Mouse (Mus musculus) thymus, adult 2 months (tissue): ENCODE measurements around the gene Olfr18. TPM values are rescaled to one million over a fixed set of nuclear protein-coding genes. Genes with fewer than 3 reads are reported as not detected.
"Not testable (repeated sequence)": the region's sequence is repeated elsewhere in the genome, so short reads cannot be mapped to it uniquely, and the experiment has no call there.

Experiments used
- DNase-seq: peaks from one replicate; pipeline ENCODE4 v3.0.0; 2021
- H3K27ac ChIP-seq: fragments of 200-500 bp; 2 replicates; pipeline ENCODE4 v1.5.1; 2012; ENCODE audit warnings: low read length, control low read depth; ENCODE audit not compliant: control insufficient read depth, insufficient read depth
- H3K27me3 ChIP-seq: fragments of 200-500 bp; 2 replicates; pipeline ENCODE4 v1.6.1; 2012; ENCODE audit warnings: mild to moderate bottlenecking, low read length, moderate library complexity, mixed read lengths; ENCODE audit not compliant: control insufficient read depth, insufficient read depth
- H3K36me3 ChIP-seq: fragments of 200-500 bp; 2 replicates; pipeline ENCODE4 v1.6.1; 2012; ENCODE audit warnings: mild to moderate bottlenecking, low read length, moderate library complexity; ENCODE audit not compliant: control insufficient read depth, insufficient read depth
- H3K4me1 ChIP-seq: fragments of 200-500 bp; replicated peaks from 2 replicates; pipeline ENCODE4 v1.6.1; 2012; ENCODE audit warnings: low read length; ENCODE audit not compliant: control insufficient read depth, insufficient read depth
- H3K4me3 ChIP-seq: fragments of 200-500 bp; 2 replicates; pipeline ENCODE4 v1.5.1; 2012; ENCODE audit warnings: mild to moderate bottlenecking, low read length, control low read depth, moderate library complexity; ENCODE audit not compliant: control insufficient read depth, insufficient read depth
- CTCF ChIP-seq: fragments of 200-500 bp; IDR thresholded peaks from 2 replicates; pipeline ENCODE4 v1.5.1; 2012; ENCODE audit warnings: mild to moderate bottlenecking, control low read depth, low read length, moderate library complexity, borderline replicate concordance; ENCODE audit not compliant: control insufficient read depth, poor library complexity, insufficient read depth; ENCODE audit errors: extremely low read depth
- POLR2A ChIP-seq: fragments of 200-500 bp; IDR thresholded peaks from 2 replicates; pipeline ENCODE4 v1.6.1; 2012; ENCODE audit warnings: mild to moderate bottlenecking, low read length, control low read depth, moderate library complexity; ENCODE audit not compliant: control insufficient read depth, poor library complexity, insufficient read depth; ENCODE audit errors: extremely low read depth
- WGBS: fragments of 180-500 bp; shearing (Covaris S2); methylation state at CpG from one replicate; pipeline ENCODE4 v1.1.7; 2018; 5-methylcytosine and 5-hydroxymethylcytosine counted together
- polyA plus RNA-seq: library from polyadenylated mRNA; depleted of rRNA; stranded (reverse); fragments of >200 nt; gene quantifications from 2 replicates; pipeline ENCODE4 v1.2.3, GENCODE M21; 2012; rRNA removed

Gene Olfr18
- polyA plus RNA-seq, 1 experiment: not detected

DNA sequence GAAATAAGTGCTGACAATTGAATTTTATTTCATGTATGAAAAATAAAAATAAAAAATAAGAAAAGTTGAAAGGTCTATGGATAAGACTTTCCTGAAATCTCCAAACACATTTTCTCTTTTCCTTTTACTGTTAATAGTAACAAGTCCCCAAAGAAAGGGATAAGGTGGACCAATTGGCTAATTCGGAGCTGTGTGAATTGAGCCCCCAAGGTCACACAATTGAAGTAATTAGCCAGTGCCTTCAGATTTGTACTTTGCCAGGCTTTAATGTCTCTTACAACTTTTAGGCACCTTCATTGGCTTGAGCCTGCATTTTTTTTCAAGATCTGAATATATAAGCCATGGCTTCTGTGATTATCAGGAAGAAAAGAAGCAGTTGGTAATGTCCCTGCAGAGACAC, 37.7 kb downstream of the Olfr18 start, which contains the start of gene Olfr873:
Gene Olfr873, plus strand, starts transcription at position 301 of the 400 bp plus-strand sequence.
- 89% methylated on average over 1 of the region's 1 CpGs for WGBS
- Histone ChIP-seq H3K27me3 (no peaks in the 10 kb centered on the region), H3K27ac (no peak within 1 kb of the TSS), H3K4me1 (no peaks in the 10 kb centered on the region), H3K4me3 (no peak within 1 kb of the TSS), H3K36me3 (no peaks in the 10 kb centered on the region)
- TF ChIP-seq POLR2A (no peak), CTCF (no peak)
- no peak for DNase-seq

DNA sequence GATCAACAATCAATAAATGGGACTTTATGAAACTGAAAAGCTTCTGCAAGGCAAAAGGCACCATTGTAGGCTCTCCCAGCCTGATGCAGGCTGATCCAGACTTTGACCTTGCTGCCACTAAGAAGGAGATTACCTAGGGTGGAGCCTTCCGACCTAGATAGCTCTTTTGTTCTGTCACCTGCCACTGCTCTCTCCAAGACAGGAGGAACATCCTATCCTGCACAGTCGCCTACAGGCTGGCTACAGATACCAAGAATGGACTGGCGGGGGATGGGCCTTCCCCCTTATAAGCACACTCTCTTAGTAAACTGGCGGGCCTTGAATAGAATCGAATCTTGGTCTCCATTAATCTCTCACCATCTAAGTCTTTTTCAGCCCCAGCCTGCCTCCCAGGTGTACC, 40.3 kb downstream of the Olfr18 start:
- not testable (repeated sequence) for H3K36me3 ChIP-seq, DNase-seq, H3K27me3 ChIP-seq, H3K27ac ChIP-seq, H3K4me1 ChIP-seq, H3K4me3 ChIP-seq
- whole genome bisulfite sequencing: 91% methylated on average over 5 of the region's 5 CpGs

DNA sequence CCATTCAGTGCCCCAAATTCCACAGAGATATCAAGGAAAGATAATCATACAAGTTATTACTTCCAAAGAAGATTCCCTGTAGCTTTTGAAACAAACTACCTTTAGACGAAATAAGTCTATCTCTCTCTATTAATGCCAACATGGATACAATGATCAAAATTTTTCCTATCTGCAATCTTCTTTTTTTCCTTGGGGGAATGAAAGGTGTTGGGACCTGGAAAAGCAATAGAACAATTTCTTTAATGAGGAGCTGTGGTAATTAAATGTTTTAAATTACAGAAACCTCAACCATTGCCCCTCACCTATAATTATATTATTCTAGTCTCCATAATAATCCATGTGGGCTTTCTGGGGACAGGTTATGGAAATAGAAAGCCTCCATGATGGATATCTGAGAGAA, 53.8 kb downstream of the Olfr18 start, which contains the start of gene Olfr39:
Gene Olfr39, plus strand, starts transcription at position 301 of the 400 bp plus-strand sequence.
- Histone ChIP-seq H3K4me3 (no peak within 1 kb of the TSS), H3K27ac (no peak within 1 kb of the TSS), H3K36me3 (no peaks in the 10 kb centered on the region), H3K4me1 (no peaks in the 10 kb centered on the region), H3K27me3 (no peaks in the 10 kb centered on the region)
- TF ChIP-seq CTCF: no peak
- TF ChIP-seq POLR2A: no peak
- 93% methylated on average over 1 of the region's 1 CpGs for WGBS
- DNase-seq: no peak

Other genes starting within 250 kb of the Olfr18 start
- not detected in 2 replicates for gene Olfr868, start 237.5 kb downstream of the Olfr18 start, polyA plus RNA-seq
- gene Olfr869, start 207.1 kb downstream of the Olfr18 start, polyA plus RNA-seq: not detected in 2 replicates
- not detected in 2 replicates for gene Olfr870, start 162.0 kb downstream of the Olfr18 start, polyA plus RNA-seq
- gene Olfr871, start 123.9 kb downstream of the Olfr18 start, polyA plus RNA-seq: not detected in 2 replicates
- gene Olfr872, start 99.0 kb downstream of the Olfr18 start, polyA plus RNA-seq: not detected in 2 replicates
- not detected in 2 replicates for gene Olfr39, start 53.7 kb downstream of the Olfr18 start, polyA plus RNA-seq
- gene Olfr873, start 37.6 kb downstream of the Olfr18 start, polyA plus RNA-seq: not detected in 2 replicates
- gene Zfp560, start 49.1 kb upstream of the Olfr18 start, polyA plus RNA-seq: 3.6 and 5.4 TPM in 2 replicates
- 5.2 and 5.6 TPM in 2 replicates for gene Zfp26, start 124.1 kb upstream of the Olfr18 start, polyA plus RNA-seq
- gene Zfp426, start 156.7 kb upstream of the Olfr18 start, polyA plus RNA-seq: 7.7 and 9.8 TPM in 2 replicates
- gene Zfp266, start 185.3 kb upstream of the Olfr18 start, polyA plus RNA-seq: 11.4 and 12.1 TPM in 2 replicates
- gene Zfp846, start 245.2 kb upstream of the Olfr18 start, polyA plus RNA-seq: 7.5 and 8.2 TPM in 2 replicates